Mouse (Mus musculus) intestine, postnatal 0 days (tissue): Measurements from ENCODE around the gene 4933430I17Rik. TPM values are rescaled to one million over a fixed set of nuclear protein-coding genes. Genes with fewer than 3 reads are reported as not detected.

Source experiments
- ATAC-seq: fragments of 200-750 bp; cut with Nextera tagmentation; 2 replicates; pipeline ENCODE4 v1.8.0; 2017; ENCODE audit warnings: mild to moderate bottlenecking, moderate TSS enrichment, moderate library complexity
- H3K27ac ChIP-seq: fragments of 300-500 bp; sonication (generic); 2 replicates; pipeline ENCODE4 v1.5.1; 2014; ENCODE audit warnings: mild to moderate bottlenecking, low read depth, low read length, moderate library complexity
- H3K27me3 ChIP-seq: fragments of 300-500 bp; sonication (generic); replicated peaks from 2 replicates; pipeline ENCODE4 v1.6.1; 2014; ENCODE audit warnings: low read length, mixed read lengths; ENCODE audit not compliant: control insufficient read depth, insufficient read depth
- H3K36me3 ChIP-seq: fragments of 300-500 bp; sonication (generic); 2 replicates; pipeline ENCODE4 v1.6.1; 2014; ENCODE audit warnings: mild to moderate bottlenecking, moderate library complexity; ENCODE audit not compliant: control insufficient read depth, insufficient read depth
- H3K4me1 ChIP-seq: fragments of 300-500 bp; sonication (generic); replicated peaks from 2 replicates; pipeline ENCODE4 v1.6.1; 2014; ENCODE audit warnings: antibody characterized with exemption, low read length, mixed read lengths; ENCODE audit not compliant: control insufficient read depth, insufficient read depth
- H3K4me2 ChIP-seq: fragments of 300-500 bp; sonication (generic); replicated peaks from 2 replicates; pipeline ENCODE4 v1.6.1; 2014; ENCODE audit warnings: low read depth, mild to moderate bottlenecking, moderate library complexity
- H3K4me3 ChIP-seq: fragments of 300-500 bp; sonication (generic); 2 replicates; pipeline ENCODE4 v1.5.1; 2014; ENCODE audit warnings: low read depth, low read length
- H3K9ac ChIP-seq: fragments of 300-500 bp; sonication (generic); 2 replicates; pipeline ENCODE4 v1.6.1; 2014; ENCODE audit warnings: mild to moderate bottlenecking, low read depth, low read length
- H3K9me3 ChIP-seq: fragments of 300-500 bp; sonication (generic); 2 replicates; pipeline ENCODE4 v1.6.1; 2016; ENCODE audit warnings: mixed run types; ENCODE audit not compliant: control insufficient read depth
- CTCF ChIP-seq: sonication (generic); IDR thresholded peaks from 2 replicates; pipeline ENCODE4 v1.5.1; 2016; ENCODE audit warnings: low read depth, mild to moderate bottlenecking, control low read depth, antibody characterized with exemption, moderate library complexity
- WGBS: fragments of 180-500 bp; shearing (Covaris S2); extraction: QIAGEN DNeasy Blood & Tissue Kit; methylation state at CpG from one replicate; pipeline ENCODE4 v1.1.7; 2014; 5-methylcytosine and 5-hydroxymethylcytosine counted together
- polyA plus RNA-seq: library from polyadenylated mRNA; unstranded; fragments of >200 nt; fragmentation: Nextera tagmentation; extraction: Ambion mirVana; gene quantifications from 2 replicates; pipeline ENCODE4 v1.2.1, GENCODE M21; 2015

Gene 4933430I17Rik
- polyA plus RNA-seq, 1 experiment from 2014 or later, result 0.27 TPM

- H3K27me3 ChIP-seq, result no peaks in the 10 kb centered on the region
- H3K9me3 ChIP-seq, result no peaks in the 10 kb centered on the region
- peaks cover 17% of the 10 kb centered on the region for H3K36me3 ChIP-seq
- no peak for TF ChIP-seq CTCF
- ATAC-seq, result peak; percentile 83
- peak overlapping the region; percentile 88 for H3K4me3 ChIP-seq
- H3K27ac ChIP-seq, result peak overlapping the region; percentile 97
- WGBS, result 1% methylated on average over 37 of the region's 38 CpGs
- peak overlapping the region; percentile 67 for H3K4me2 ChIP-seq
- peak overlapping the region; percentile 90 for H3K9ac ChIP-seq
- H3K4me1 ChIP-seq, result peaks cover 9% of the 10 kb centered on the region; the same call in 1 of the 2 replicates
Measured at GRCm38 (mm10) chr4:62501964-62502732, 23.0 kb upstream of the 4933430I17Rik start.

GRCm38 (mm10) chr4:62502969-62503368 lies 22.2 kb upstream of the 4933430I17Rik start:
- no peak for TF ChIP-seq CTCF
- H3K36me3 ChIP-seq, result peaks cover 24% of the 10 kb centered on the region
- H3K27ac ChIP-seq, result peak overlapping the region; percentile 97
- H3K4me1 ChIP-seq, result peaks cover 9% of the 10 kb centered on the region; the same call in 1 of the 2 replicates
- H3K9ac ChIP-seq, result no peak overlapping the region
- H3K27me3 ChIP-seq, result no peaks in the 10 kb centered on the region
- peak; percentile 64 for ATAC-seq
- H3K9me3 ChIP-seq, result no peaks in the 10 kb centered on the region
- WGBS, result 29% methylated on average over 7 of the region's 7 CpGs
- H3K4me3 ChIP-seq, result no peak overlapping the region
- H3K4me2 ChIP-seq, result peak overlapping the region; percentile 67

- no peak for TF ChIP-seq CTCF
- ATAC-seq, result no peak
- H3K9me3 ChIP-seq, result no peaks in the 10 kb centered on the region
- peaks cover 9% of the 10 kb centered on the region; the same call in 1 of the 2 replicates for H3K4me1 ChIP-seq
- H3K27ac ChIP-seq, result peak within 1 kb of the TSS; percentile 97
- no peaks in the 10 kb centered on the region for H3K27me3 ChIP-seq
- H3K4me3 ChIP-seq, result peak within 1 kb of the TSS; percentile 88
- peaks cover 28% of the 10 kb centered on the region for H3K36me3 ChIP-seq
- 37% methylated on average over 3 of the region's 3 CpGs for WGBS
- H3K4me2 ChIP-seq, result peak within 1 kb of the TSS; percentile 67
- peak within 1 kb of the TSS; percentile 90; the same call in 1 of the 2 replicates for H3K9ac ChIP-seq
Measured at GRCm38 (mm10) chr4:62503374-62503970, 21.7 kb upstream of the 4933430I17Rik start, which contains the start of gene Hdhd3. Gene Hdhd3, minus strand, starts transcription at chr4:62503467.

- H3K27ac ChIP-seq, result no peak overlapping the region
- no peaks in the 10 kb centered on the region for H3K27me3 ChIP-seq
- 82% methylated on average over 3 of the region's 3 CpGs for WGBS
- H3K9ac ChIP-seq, result no peak overlapping the region
- H3K9me3 ChIP-seq, result no peaks in the 10 kb centered on the region
- H3K4me2 ChIP-seq, result no peak overlapping the region
- no peak for TF ChIP-seq CTCF
- peaks cover 6% of the 10 kb centered on the region; the same call in 1 of the 2 replicates for H3K4me1 ChIP-seq
- peaks cover 40% of the 10 kb centered on the region for H3K36me3 ChIP-seq
- ATAC-seq, result no peak
- H3K4me3 ChIP-seq, result no peak overlapping the region
Measured at GRCm38 (mm10) chr4:62505991-62506390, 19.2 kb upstream of the 4933430I17Rik start.

- H3K9me3 ChIP-seq, result no peaks in the 10 kb centered on the region
- no peak overlapping the region for H3K27ac ChIP-seq
- peaks cover 6% of the 10 kb centered on the region; the same call in 1 of the 2 replicates for H3K4me1 ChIP-seq
- peak; percentile 26 for ATAC-seq
- H3K9ac ChIP-seq, result no peak overlapping the region
- peak; percentile 83 for TF ChIP-seq CTCF
- 60% methylated on average over 2 of the region's 2 CpGs for WGBS
- H3K36me3 ChIP-seq, result peaks cover 48% of the 10 kb centered on the region
- no peak overlapping the region for H3K4me3 ChIP-seq
- no peaks in the 10 kb centered on the region for H3K27me3 ChIP-seq
- H3K4me2 ChIP-seq, result no peak overlapping the region
Measured at GRCm38 (mm10) chr4:62506798-62507197, 18.4 kb upstream of the 4933430I17Rik start.

- WGBS, result 80% methylated on average over 5 of the region's 5 CpGs
- H3K4me2 ChIP-seq, result no peak overlapping the region
- TF ChIP-seq CTCF, result no peak
- no peaks in the 10 kb centered on the region for H3K27me3 ChIP-seq
- no peak for ATAC-seq
- H3K9me3 ChIP-seq, result no peaks in the 10 kb centered on the region
- H3K4me1 ChIP-seq, result peaks cover 3% of the 10 kb centered on the region; the same call in 1 of the 2 replicates
- no peak overlapping the region for H3K4me3 ChIP-seq
- H3K27ac ChIP-seq, result no peak overlapping the region
- no peak overlapping the region for H3K9ac ChIP-seq
- peaks cover 69% of the 10 kb centered on the region for H3K36me3 ChIP-seq
Measured at GRCm38 (mm10) chr4:62508839-62509238, 16.3 kb upstream of the 4933430I17Rik start.
